Comparison of ENCODE assay signal across 8 mouse cellular contexts in genomic region chr11:115811381-115812093, GRCm38 (mm10). TPM values are rescaled to one million over a fixed set of nuclear protein-coding genes. Genes with fewer than 3 reads are reported as not detected.
DNase-seq lines count a peak whose midpoint lies in the region; ATAC-seq and TF ChIP-seq lines count a peak whose summit lies in the region.
"Had no signal": no experiment of that assay in that cellular context is flagged by ENCODE, and none has a peak within 500 bp of the region (broad histone marks: within the 10 kb centered on the region; RNA-seq: fewer than 3 reads in every experiment).

No protein-coding gene starts in this region.

- H3K9me3 ChIP-seq in forebrain, embryonic 15.5 days = no peaks in the 10 kb centered on the region
- no peaks in the 10 kb centered on the region for H3K9me3 ChIP-seq in limb, embryonic 12.5 days

- H3K4me3 ChIP-seq in liver, adult 2 months (ENCODE audit: insufficient read depth, low read depth, low read length) = peak overlapping the region; percentile 87
- H3K4me3 ChIP-seq in forebrain, embryonic 15.5 days = peak overlapping the region; percentile 96
- H3K4me3 ChIP-seq in limb, embryonic 12.5 days (replicated peaks) = peak overlapping the region; percentile 95
- peak overlapping the region; percentile 76 for H3K4me3 ChIP-seq in olfactory bulb, adult 2 months (ENCODE audit: insufficient read depth, low read depth, low read length)

- H3K4me2 ChIP-seq in forebrain, embryonic 15.5 days (replicated peaks) = peak overlapping the region; percentile 90
- peak overlapping the region; percentile 89 for H3K4me2 ChIP-seq in limb, embryonic 12.5 days

- TF ChIP-seq CTCF in liver, adult 2 months (IDR thresholded peaks at IDR 0.05; ENCODE audit: low read depth, low read length) = no peak
- no peak for TF ChIP-seq CTCF in olfactory bulb, adult 2 months (IDR thresholded peaks at IDR 0.05; ENCODE audit: insufficient read depth, low read depth, low read length)

- H3K36me3 ChIP-seq in liver, adult 2 months (ENCODE audit: control insufficient read depth, insufficient read depth, low read length) = no peaks in the 10 kb centered on the region
- H3K36me3 ChIP-seq in forebrain, embryonic 15.5 days = no peaks in the 10 kb centered on the region; the same call in 1 of the 2 replicates
- peaks cover 52% of the 10 kb centered on the region for H3K36me3 ChIP-seq in limb, embryonic 12.5 days

- WGBS in liver, adult 2 months = 73% methylated on average over 20 of the region's 20 CpGs
- 77% methylated on average over 20 of the region's 20 CpGs for WGBS in forebrain, embryonic 15.5 days
- 82% methylated on average over 20 of the region's 20 CpGs for WGBS in limb, embryonic 12.5 days
- WGBS in olfactory bulb, adult 2 months = 50% methylated on average over 20 of the region's 20 CpGs

- peaks cover 18% of the 10 kb centered on the region; the same call in 1 of the 2 replicates for H3K79me2 ChIP-seq in liver, adult 2 months (ENCODE audit: control insufficient read depth, insufficient read depth, low read length)

- peaks cover 27% of the 10 kb centered on the region for H3K4me1 ChIP-seq in liver, adult 2 months (ENCODE audit: control insufficient read depth, insufficient read depth, low read length)
- H3K4me1 ChIP-seq in forebrain, embryonic 15.5 days = peaks cover 87% of the 10 kb centered on the region
- peaks cover 68% of the 10 kb centered on the region for H3K4me1 ChIP-seq in limb, embryonic 12.5 days (replicated peaks)
- peaks cover 28% of the 10 kb centered on the region for H3K4me1 ChIP-seq in olfactory bulb, adult 2 months (ENCODE audit: control insufficient read depth, insufficient read depth, low read length)

- peak overlapping the region; percentile 13; the same call in 1 of the 2 replicates for H3K27ac ChIP-seq in liver, adult 2 months (replicated peaks; ENCODE audit: insufficient read depth, low read depth, low read length)
- 0 out of 2 replicates have a peak overlapping the region, but pooled peaks have one; percentile 9 for H3K27ac ChIP-seq in forebrain, embryonic 15.5 days (replicated peaks)
- no peak overlapping the region for H3K27ac ChIP-seq in limb, embryonic 12.5 days
- 0 out of 2 replicates have a peak overlapping the region, but pooled peaks have one; percentile 23 for H3K27ac ChIP-seq in olfactory bulb, adult 2 months (ENCODE audit: insufficient read depth, low read depth, low read length)

- no peak for DNase-seq in liver, adult 2 months (ENCODE audit: extremely low read depth, low read depth, low spot score)
- DNase-seq in liver = no peak
- DNase-seq in embryo, embryonic 9.5 days (ENCODE audit: extremely low spot score) = no peak
- DNase-seq: right cerebral cortex, postnatal 4 days had no signal

- no peaks in the 10 kb centered on the region for H3K27me3 ChIP-seq in liver, adult 2 months (ENCODE audit: control insufficient read depth, insufficient read depth, low read length)
- H3K27me3 ChIP-seq in forebrain, embryonic 15.5 days = no peaks in the 10 kb centered on the region
- H3K27me3 ChIP-seq in limb, embryonic 12.5 days = no peaks in the 10 kb centered on the region

- ATAC-seq in forebrain, embryonic 15.5 days (replicated peaks) = no peak
- ATAC-seq in limb, embryonic 12.5 days (ENCODE audit: insufficient number of reproducible peaks, insufficient read depth, low FRiP score, low TSS enrichment, low read depth) = no peak
- no peak for ATAC-seq in cerebellum, adult (ENCODE audit: insufficient number of reproducible peaks, low FRiP score, low TSS enrichment)

- peak overlapping the region; percentile 85 for H3K9ac ChIP-seq in liver, adult 2 months (ENCODE audit: low read depth, low read length)
- H3K9ac ChIP-seq in forebrain, embryonic 15.5 days (replicated peaks) = peak overlapping the region; percentile 94
- peak overlapping the region; percentile 83 for H3K9ac ChIP-seq in limb, embryonic 12.5 days (replicated peaks)

- no peak for TF ChIP-seq POLR2A in liver, adult 2 months (IDR thresholded peaks at IDR 0.05; ENCODE audit: extremely low read depth, insufficient read depth, low read length)
- TF ChIP-seq POLR2A in olfactory bulb, adult 2 months (IDR thresholded peaks at IDR 0.05; ENCODE audit: insufficient read depth, low read depth, low read length) = no peak

RNA-seq across cellular contexts. Expression of gene Caskin2, which starts 1.9 kb away (rescaled TPM):
- 2.9 and 3.8 TPM in 2 replicates for total RNA-seq in liver, adult 2 months (2014; rRNA removed)
- 8.9 and 9.7 TPM in 2 replicates for polyA plus RNA-seq in liver, adult 2 months (2012; rRNA removed)
- 7.8 and 7.9 TPM in 2 replicates for polyA plus RNA-seq in forebrain, embryonic 15.5 days (2015; fragmentation: Nextera tagmentation; extraction: Ambion mirVana)
- polyA plus RNA-seq in limb, embryonic 12.5 days (2016; fragmentation: Nextera tagmentation; extraction: Ambion mirVana) = 14.9 and 16.2 TPM in 2 replicates
- not detected in 2 replicates for polyA plus RNA-seq in olfactory bulb, adult 2 months (2012; ENCODE audit: insufficient read depth, insufficient read length, low replicate concordance, missing spikeins)

RNA-seq across cellular contexts. Expression of gene Tsen54, which starts 3.0 kb away (rescaled TPM):
- 4.0 and 5.8 TPM in 2 replicates for total RNA-seq in liver, adult 2 months (2014; rRNA removed)
- 11.2 and 15.6 TPM in 2 replicates for polyA plus RNA-seq in liver, adult 2 months (2012; rRNA removed)
- 24.2 and 25.9 TPM in 2 replicates for polyA plus RNA-seq in forebrain, embryonic 15.5 days (2015; fragmentation: Nextera tagmentation; extraction: Ambion mirVana)
- polyA plus RNA-seq in limb, embryonic 12.5 days (2016; fragmentation: Nextera tagmentation; extraction: Ambion mirVana) = 33.2 and 36.1 TPM in 2 replicates
- not detected in 2 replicates for polyA plus RNA-seq in olfactory bulb, adult 2 months (2012; ENCODE audit: insufficient read depth, insufficient read length, low replicate concordance, missing spikeins)

RNA-seq across cellular contexts. Expression of gene Llgl2, which starts 12.3 kb away (rescaled TPM):
- 15.8 and 17.2 TPM in 2 replicates for total RNA-seq in liver, adult 2 months (2014; rRNA removed)
- polyA plus RNA-seq in liver, adult 2 months (2012; rRNA removed) = 46.8 and 52.7 TPM in 2 replicates
- 1.0 and 1.1 TPM in 2 replicates for polyA plus RNA-seq in forebrain, embryonic 15.5 days (2015; fragmentation: Nextera tagmentation; extraction: Ambion mirVana)
- polyA plus RNA-seq in limb, embryonic 12.5 days (2016; fragmentation: Nextera tagmentation; extraction: Ambion mirVana) = 5.2 and 6.3 TPM in 2 replicates
- polyA plus RNA-seq in olfactory bulb, adult 2 months (2012; ENCODE audit: insufficient read depth, insufficient read length, low replicate concordance, missing spikeins) = not detected in 2 replicates

RNA-seq across cellular contexts. Expression of gene Tmem94, which starts 46.3 kb away (rescaled TPM):
- total RNA-seq in liver, adult 2 months (2014; rRNA removed) = 11.0 and 15.0 TPM in 2 replicates
- 41.1 and 41.9 TPM in 2 replicates for polyA plus RNA-seq in liver, adult 2 months (2012; rRNA removed)
- 27.6 and 29.8 TPM in 2 replicates for polyA plus RNA-seq in forebrain, embryonic 15.5 days (2015; fragmentation: Nextera tagmentation; extraction: Ambion mirVana)
- 26.5 and 31.9 TPM in 2 replicates for polyA plus RNA-seq in limb, embryonic 12.5 days (2016; fragmentation: Nextera tagmentation; extraction: Ambion mirVana)
- polyA plus RNA-seq in olfactory bulb, adult 2 months (2012; ENCODE audit: insufficient read depth, insufficient read length, low replicate concordance, missing spikeins) = not detected in 2 replicates

RNA-seq across cellular contexts. Expression of gene Myo15b, which starts 46.7 kb away (rescaled TPM):
- 0.07 and 0.28 TPM in 2 replicates for total RNA-seq in liver, adult 2 months (2014; rRNA removed)
- 0.51 and 0.56 TPM in 2 replicates for polyA plus RNA-seq in liver, adult 2 months (2012; rRNA removed)
- 0.17 TPM in 1 of 2 replicates, not detected in the other for polyA plus RNA-seq in forebrain, embryonic 15.5 days (2015; fragmentation: Nextera tagmentation; extraction: Ambion mirVana)
- polyA plus RNA-seq in limb, embryonic 12.5 days (2016; fragmentation: Nextera tagmentation; extraction: Ambion mirVana) = 0.20 TPM in 1 of 2 replicates, not detected in the other
- not detected in 2 replicates for polyA plus RNA-seq in olfactory bulb, adult 2 months (2012; ENCODE audit: insufficient read depth, insufficient read length, low replicate concordance, missing spikeins)

Comparison
In these comparisons a context has a peak if more than half of its experiments do, and no peak if none do; other contexts are left out.
1. RNA of gene Tsen54, which starts 3.0 kb away (polyA plus RNA-seq): 33.2 to 36.1 TPM in limb, embryonic 12.5 days, 24.2 to 25.9 TPM in forebrain, embryonic 15.5 days and 11.2 to 15.6 TPM in liver, adult 2 months; not detected in olfactory bulb, adult 2 months; every median in the first group is over 10 times any median in the second.
2. Peak in every context shown above with its lines, with median percentiles within 50 percentile points of each other: H3K4me3 ChIP-seq and H3K9ac ChIP-seq.